Mouse (Mus musculus): ENCODE measurements around the gene Pdgfra. TPM values are rescaled to one million over a fixed set of nuclear protein-coding genes. Genes with fewer than 3 reads are reported as not detected.

Pdgfra gene
- total and polyA plus RNA-seq, 3 experiments, result 0.60 TPM; not detected in 2

- Histone ChIP-seq H3K4me1 (ENCODE audit: insufficient read depth, low read depth, low read length) (peaks cover 15% of the 10 kb centered on the region), H3K4me3 (ENCODE audit: low read depth, low read length) (no peak overlapping the region), H3K36me3 (replicated peaks) (no peaks in the 10 kb centered on the region), H3K27me3 (ENCODE audit: insufficient read depth, low read length) (peaks cover 76% of the 10 kb centered on the region), H3K9me3 (replicated peaks) (no peaks in the 10 kb centered on the region)
- ATAC-seq (ENCODE audit: extremely low read depth, insufficient number of reproducible peaks, low FRiP score, poor library complexity, severe bottlenecking) (no peak), DNase-seq (ENCODE audit: low spot score) (no peak)
- TF ChIP-seq CTCF (IDR thresholded peaks at IDR 0.05; ENCODE audit: low read depth, low read length) (no peak), GATA1 (IDR thresholded peaks at IDR 0.05; ENCODE audit: borderline replicate concordance, low read length) (no peak), TAL1 (conservative IDR thresholded peaks at IDR 0.05; ENCODE audit: low read depth, low read length) (no peak), POLR2AphosphoS5 (IDR thresholded peaks at IDR 0.05; ENCODE audit: insufficient replicate concordance, low read depth, low read length) (no peak), GATA2 (IDR thresholded peaks at IDR 0.05; ENCODE audit: borderline replicate concordance, low read depth, low read length) (no peak)
Measured at GRCm38 (mm10) chr5:75153626-75153960, 1.5 kb downstream of the Pdgfra start.

GRCm38 (mm10) chr5:75153961-75154620 is 2.0 kb downstream of the Pdgfra start:
- TF ChIP-seq POLR2AphosphoS5 (IDR thresholded peaks at IDR 0.05; ENCODE audit: insufficient replicate concordance, low read depth, low read length) (no peak), CTCF (IDR thresholded peaks at IDR 0.05; ENCODE audit: low read depth, low read length) (no peak), GATA2 (IDR thresholded peaks at IDR 0.05; ENCODE audit: borderline replicate concordance, low read depth, low read length) (no peak), TAL1 (conservative IDR thresholded peaks at IDR 0.05; ENCODE audit: low read depth, low read length) (no peak), GATA1 (IDR thresholded peaks at IDR 0.05; ENCODE audit: borderline replicate concordance, low read length) (no peak)
- no peak for DNase-seq (ENCODE audit: low spot score)
- H3K27me3 ChIP-seq (ENCODE audit: insufficient read depth, low read length), result peaks cover 73% of the 10 kb centered on the region
- H3K36me3 ChIP-seq (replicated peaks), result no peaks in the 10 kb centered on the region
- ATAC-seq (ENCODE audit: extremely low read depth, insufficient number of reproducible peaks, low FRiP score, poor library complexity, severe bottlenecking), result no peak
- no peaks in the 10 kb centered on the region for H3K9me3 ChIP-seq (replicated peaks)
- no peak overlapping the region for H3K4me3 ChIP-seq (ENCODE audit: low read depth, low read length)
- H3K4me1 ChIP-seq (ENCODE audit: insufficient read depth, low read depth, low read length), result peaks cover 15% of the 10 kb centered on the region

- DNase-seq (ENCODE audit: low spot score) (no peak), ATAC-seq (ENCODE audit: extremely low read depth, insufficient number of reproducible peaks, low FRiP score, poor library complexity, severe bottlenecking) (no peak)
- Histone ChIP-seq H3K27me3 (ENCODE audit: insufficient read depth, low read length) (peaks cover 66% of the 10 kb centered on the region), H3K36me3 (replicated peaks) (no peaks in the 10 kb centered on the region), H3K4me1 (ENCODE audit: insufficient read depth, low read depth, low read length) (peaks cover 15% of the 10 kb centered on the region), H3K4me3 (ENCODE audit: low read depth, low read length) (no peak overlapping the region), H3K9me3 (replicated peaks) (no peaks in the 10 kb centered on the region)
- no peak for TF ChIP-seq GATA2 (IDR thresholded peaks at IDR 0.05; ENCODE audit: borderline replicate concordance, low read depth, low read length)
- TF ChIP-seq POLR2AphosphoS5 (IDR thresholded peaks at IDR 0.05; ENCODE audit: insufficient replicate concordance, low read depth, low read length), result no peak
- no peak for TF ChIP-seq TAL1 (conservative IDR thresholded peaks at IDR 0.05; ENCODE audit: low read depth, low read length)
- no peak for TF ChIP-seq CTCF (IDR thresholded peaks at IDR 0.05; ENCODE audit: low read depth, low read length)
- TF ChIP-seq GATA1 (IDR thresholded peaks at IDR 0.05; ENCODE audit: borderline replicate concordance, low read length), result no peak
Measured at GRCm38 (mm10) chr5:75154621-75155235, 2.6 kb downstream of the Pdgfra start.

GRCm38 (mm10) chr5:75155281-75155680 is 3.2 kb downstream of the Pdgfra start:
- Histone ChIP-seq H3K4me1 (ENCODE audit: insufficient read depth, low read depth, low read length) (peaks cover 15% of the 10 kb centered on the region), H3K36me3 (replicated peaks) (no peaks in the 10 kb centered on the region), H3K27me3 (ENCODE audit: insufficient read depth, low read length) (peaks cover 64% of the 10 kb centered on the region), H3K9me3 (replicated peaks) (no peaks in the 10 kb centered on the region), H3K4me3 (ENCODE audit: low read depth, low read length) (no peak overlapping the region)
- no peak for TF ChIP-seq POLR2AphosphoS5 (IDR thresholded peaks at IDR 0.05; ENCODE audit: insufficient replicate concordance, low read depth, low read length)
- TF ChIP-seq GATA1 (IDR thresholded peaks at IDR 0.05; ENCODE audit: borderline replicate concordance, low read length), result no peak
- no peak for TF ChIP-seq CTCF (IDR thresholded peaks at IDR 0.05; ENCODE audit: low read depth, low read length)
- no peak for TF ChIP-seq TAL1 (conservative IDR thresholded peaks at IDR 0.05; ENCODE audit: low read depth, low read length)
- TF ChIP-seq GATA2 (IDR thresholded peaks at IDR 0.05; ENCODE audit: borderline replicate concordance, low read depth, low read length), result no peak
- ATAC-seq (ENCODE audit: extremely low read depth, insufficient number of reproducible peaks, low FRiP score, poor library complexity, severe bottlenecking), result no peak
- DNase-seq (ENCODE audit: low spot score), result no peak

GRCm38 (mm10) chr5:75155741-75156553 is 3.9 kb downstream of the Pdgfra start:
- DNase-seq (ENCODE audit: low spot score), result no peak
- Histone ChIP-seq H3K4me3 (ENCODE audit: low read depth, low read length) (no peak overlapping the region; the same call in 1 of the 2 replicates), H3K27me3 (ENCODE audit: insufficient read depth, low read length) (peaks cover 61% of the 10 kb centered on the region), H3K9me3 (replicated peaks) (no peaks in the 10 kb centered on the region), H3K4me1 (ENCODE audit: insufficient read depth, low read depth, low read length) (peaks cover 15% of the 10 kb centered on the region), H3K36me3 (replicated peaks) (no peaks in the 10 kb centered on the region)
- TF ChIP-seq GATA1 (IDR thresholded peaks at IDR 0.05; ENCODE audit: borderline replicate concordance, low read length) (no peak), POLR2AphosphoS5 (IDR thresholded peaks at IDR 0.05; ENCODE audit: insufficient replicate concordance, low read depth, low read length) (no peak), TAL1 (conservative IDR thresholded peaks at IDR 0.05; ENCODE audit: low read depth, low read length) (no peak), GATA2 (IDR thresholded peaks at IDR 0.05; ENCODE audit: borderline replicate concordance, low read depth, low read length) (no peak), CTCF (IDR thresholded peaks at IDR 0.05; ENCODE audit: low read depth, low read length) (no peak)
- ATAC-seq (ENCODE audit: extremely low read depth, insufficient number of reproducible peaks, low FRiP score, poor library complexity, severe bottlenecking), result no peak

GRCm38 (mm10) chr5:75156554-75157036 is 4.5 kb downstream of the Pdgfra start:
- ATAC-seq (ENCODE audit: extremely low read depth, insufficient number of reproducible peaks, low FRiP score, poor library complexity, severe bottlenecking), result no peak
- Histone ChIP-seq H3K4me1 (ENCODE audit: insufficient read depth, low read depth, low read length) (peaks cover 10% of the 10 kb centered on the region), H3K9me3 (replicated peaks) (no peaks in the 10 kb centered on the region), H3K36me3 (replicated peaks) (no peaks in the 10 kb centered on the region), H3K27me3 (ENCODE audit: insufficient read depth, low read length) (peaks cover 56% of the 10 kb centered on the region), H3K4me3 (ENCODE audit: low read depth, low read length) (no peak overlapping the region)
- no peak for DNase-seq (ENCODE audit: low spot score)
- TF ChIP-seq GATA1 (IDR thresholded peaks at IDR 0.05; ENCODE audit: borderline replicate concordance, low read length), result no peak
- no peak for TF ChIP-seq CTCF (IDR thresholded peaks at IDR 0.05; ENCODE audit: low read depth, low read length)
- TF ChIP-seq GATA2 (IDR thresholded peaks at IDR 0.05; ENCODE audit: borderline replicate concordance, low read depth, low read length), result no peak
- no peak for TF ChIP-seq POLR2AphosphoS5 (IDR thresholded peaks at IDR 0.05; ENCODE audit: insufficient replicate concordance, low read depth, low read length)
- TF ChIP-seq TAL1 (conservative IDR thresholded peaks at IDR 0.05; ENCODE audit: low read depth, low read length), result no peak

Data from G1E (cell line).